8 mouse cellular contexts compared by ENCODE assay signal in the genomic region with DNA sequence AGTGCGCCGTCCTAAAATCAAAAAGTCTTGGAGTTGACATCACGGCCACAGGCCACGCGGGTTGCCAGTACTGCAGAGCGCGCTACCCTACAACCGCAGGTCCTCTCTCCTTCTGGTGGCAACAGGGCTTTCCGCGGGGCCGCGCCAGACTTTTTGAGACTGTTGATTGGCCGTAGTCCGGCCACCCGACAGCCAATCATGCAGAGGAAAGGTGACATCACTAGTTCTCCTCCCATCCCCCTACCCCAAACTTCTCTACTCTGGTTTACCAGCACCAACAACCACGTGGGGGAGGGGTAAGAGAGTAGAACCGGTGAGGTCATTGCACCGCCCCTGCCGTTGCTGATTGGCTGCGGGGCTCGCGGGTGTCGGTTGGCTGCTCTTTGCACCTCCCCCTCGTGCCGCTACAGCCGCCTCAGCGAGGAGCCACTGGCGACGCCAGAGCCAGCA. TPM values are rescaled to one million over a fixed set of nuclear protein-coding genes. Genes with fewer than 3 reads are reported as not detected.
DNase-seq lines count a peak whose midpoint lies in the region; ATAC-seq lines count a peak whose summit lies in the region.

A gene (plus strand): TSS at position 404 of the 450 bp plus-strand sequence.

- H3K9ac ChIP-seq in lung, embryonic 15.5 days, result peak within 1 kb of the TSS; percentile 76

- WGBS in hindbrain, embryonic 10.5 days, result under 1% methylated on average over 29 of the region's 29 CpGs
- WGBS in lung, embryonic 15.5 days, result 0% methylated on average over 29 of the region's 29 CpGs

- peak within 1 kb of the TSS; percentile 91 for H3K4me3 ChIP-seq in hindbrain, embryonic 10.5 days
- peak within 1 kb of the TSS; percentile 73 for H3K4me3 ChIP-seq in lung, embryonic 15.5 days

- peak within 1 kb of the TSS; percentile 95 for H3K27ac ChIP-seq in hindbrain, embryonic 10.5 days
- H3K27ac ChIP-seq in lung, embryonic 15.5 days, result peak within 1 kb of the TSS; percentile 94

- ATAC-seq in lung, embryonic 15.5 days (ENCODE audit: borderline replicate concordance, extremely low read depth, low FRiP score, low TSS enrichment), result peak; percentile 88

- 0 out of 2 replicates have a peak, but pooled peaks cover 7% of the 10 kb centered on the region for H3K27me3 ChIP-seq in hindbrain, embryonic 10.5 days (ENCODE audit: insufficient read depth, poor library complexity, severe bottlenecking)
- no peaks in the 10 kb centered on the region for H3K27me3 ChIP-seq in lung, embryonic 15.5 days

- H3K36me3 ChIP-seq in hindbrain, embryonic 10.5 days, result peaks cover 17% of the 10 kb centered on the region
- H3K36me3 ChIP-seq in lung, embryonic 15.5 days, result peaks cover 13% of the 10 kb centered on the region; the same call in 1 of the 2 replicates

- H3K9me3 ChIP-seq in hindbrain, embryonic 10.5 days, result no peaks in the 10 kb centered on the region
- no peaks in the 10 kb centered on the region for H3K9me3 ChIP-seq in lung, embryonic 15.5 days

- peak within 1 kb of the TSS; percentile 65 for H3K4me2 ChIP-seq in lung, embryonic 15.5 days

- DNase-seq in R1 (ENCODE audit: low read depth, low spot score), result peak; percentile 100
- peak; percentile 100 for DNase-seq in cerebellum, adult 9-11 months
- peak; percentile 99 to 100 for DNase-seq in frontal cortex, adult 2 months (ENCODE audit: extremely low spot score in 1 of 2, low spot score in 1 of 2)
- DNase-seq in hindbrain, embryonic 10.5 days (ENCODE audit: low spot score), result peak; percentile 99
- DNase-seq in layer of hippocampus, adult 9-10 months (ENCODE audit: low spot score), result peak; percentile 100
- DNase-seq in ovary, postnatal 36 days (ENCODE audit: low spot score), result peak; percentile 95
- peak; percentile 99 for DNase-seq in thymus, postnatal 25 days

- peaks cover 50% of the 10 kb centered on the region for H3K4me1 ChIP-seq in hindbrain, embryonic 10.5 days (replicated peaks)
- peaks cover 19% of the 10 kb centered on the region for H3K4me1 ChIP-seq in lung, embryonic 15.5 days

RNA-seq across cellular contexts. Expression of the gene that starts here (rescaled TPM):
- 92.4 and 104 TPM in 2 replicates for polyA plus RNA-seq in frontal cortex, adult 2 months (2012; rRNA removed)
- polyA plus RNA-seq in hindbrain, embryonic 10.5 days (2016; fragmentation: Nextera tagmentation; extraction: Ambion mirVana), result 23.2 and 23.5 TPM in 2 replicates
- polyA plus RNA-seq in lung, embryonic 15.5 days (2015; fragmentation: Nextera tagmentation; extraction: Ambion mirVana), result 29.5 and 30.3 TPM in 2 replicates

Comparison
In these comparisons a context has a peak if more than half of its experiments do, and no peak if none do; other contexts are left out.
1. Peak in every context shown above with its lines: DNase-seq, ATAC-seq, H3K4me3 ChIP-seq and H3K27ac ChIP-seq.